ENCODE assay signal across 8 mouse cellular contexts in the genomic region with DNA sequence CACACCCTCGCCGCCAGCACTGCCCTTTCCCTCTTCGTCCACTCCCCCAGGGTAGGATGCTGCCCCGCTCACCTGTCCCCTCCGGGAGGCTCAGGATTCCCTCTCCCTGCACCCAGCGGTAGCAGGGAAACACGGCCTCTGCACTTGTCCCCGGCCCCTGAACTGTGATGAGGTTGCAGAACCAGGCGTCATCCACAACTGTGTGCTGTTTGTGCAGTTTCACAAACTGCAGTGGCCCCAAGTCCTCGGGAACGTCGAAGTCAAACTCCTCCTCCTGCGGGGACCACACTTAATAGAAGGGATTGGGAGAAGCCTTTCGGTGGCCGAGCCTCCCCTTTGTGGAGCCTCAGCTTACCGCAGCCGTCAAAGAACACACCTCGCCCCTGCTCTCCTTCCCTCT. TPM values are rescaled to one million over a fixed set of nuclear protein-coding genes. Genes with fewer than 3 reads are reported as not detected.
DNase-seq lines count a peak whose midpoint lies in the region; ATAC-seq lines count a peak whose summit lies in the region.

No protein-coding gene starts in this region.

- H3K4me3 ChIP-seq in heart, embryonic 12.5 days, result peak overlapping the region; percentile 39
- H3K4me3 ChIP-seq in brown adipose tissue, adult 24 weeks (ENCODE audit: insufficient read depth, low read depth, low read length), result peak overlapping the region; percentile 64
- H3K4me3 ChIP-seq in hindbrain, embryonic 16.5 days (ENCODE audit: low read length), result peak overlapping the region; percentile 1; the same call in 1 of the 2 replicates
- H3K4me3 ChIP-seq in midbrain, embryonic 15.5 days, result no peak overlapping the region

- H3K27ac ChIP-seq in heart, embryonic 12.5 days (ENCODE audit: poor library complexity, severe bottlenecking), result no peak overlapping the region
- H3K27ac ChIP-seq in brown adipose tissue, adult 24 weeks (replicated peaks; ENCODE audit: low read depth, low read length), result no peak overlapping the region
- no peak overlapping the region for H3K27ac ChIP-seq in hindbrain, embryonic 16.5 days (ENCODE audit: low read depth, low read length)
- no peak overlapping the region for H3K27ac ChIP-seq in midbrain, embryonic 15.5 days

- H3K4me1 ChIP-seq in heart, embryonic 12.5 days (replicated peaks), result peaks cover 10% of the 10 kb centered on the region; the same call in 1 of the 2 replicates
- no peaks in the 10 kb centered on the region for H3K4me1 ChIP-seq in brown adipose tissue, adult 24 weeks (ENCODE audit: control insufficient read depth, insufficient read depth, insufficient read length, low read length)
- peaks cover 3% of the 10 kb centered on the region; the same call in 1 of the 2 replicates for H3K4me1 ChIP-seq in hindbrain, embryonic 16.5 days (ENCODE audit: control insufficient read depth, insufficient read depth, low read depth, low read length)
- H3K4me1 ChIP-seq in midbrain, embryonic 15.5 days, result 0 out of 2 replicates have a peak, but pooled peaks cover 11% of the 10 kb centered on the region

- ATAC-seq in heart, embryonic 12.5 days (ENCODE audit: insufficient number of reproducible peaks, low FRiP score), result no peak
- no peak for ATAC-seq in hindbrain, embryonic 16.5 days
- no peak for ATAC-seq in midbrain, embryonic 15.5 days (replicated peaks)
- no peak; the same call in 1 of the 2 replicates for ATAC-seq in monocyte, adult 5-6 weeks (replicated peaks; ENCODE audit: insufficient number of reproducible peaks, low FRiP score, low TSS enrichment, poor library complexity, severe bottlenecking)

- no peak for DNase-seq in heart, postnatal 36 days
- DNase-seq in frontal cortex, postnatal 14 days (ENCODE audit: low spot score in 2 of 2), result no peak
- DNase-seq in Muller cell, postnatal 12 days (ENCODE audit: inconsistent ontology term), result no peak

- peak overlapping the region; percentile 42 for H3K9ac ChIP-seq in heart, embryonic 12.5 days
- H3K9ac ChIP-seq in hindbrain, embryonic 16.5 days (ENCODE audit: low read depth, low read length), result no peak overlapping the region
- H3K9ac ChIP-seq in midbrain, embryonic 15.5 days, result no peak overlapping the region

- WGBS in heart, embryonic 12.5 days, result 5% methylated on average over 18 of the region's 18 CpGs
- 6% methylated on average over 18 of the region's 18 CpGs for WGBS in hindbrain, embryonic 16.5 days
- 6% methylated on average over 18 of the region's 18 CpGs for WGBS in midbrain, embryonic 15.5 days

- intact Hi-C loops in heart, postnatal 36 days (cut with DNase I), result no loop called here

- no peaks in the 10 kb centered on the region for H3K36me3 ChIP-seq in heart, embryonic 12.5 days
- no peaks in the 10 kb centered on the region for H3K36me3 ChIP-seq in hindbrain, embryonic 16.5 days (ENCODE audit: control insufficient read depth, insufficient read depth, low read length)
- H3K36me3 ChIP-seq in midbrain, embryonic 15.5 days (replicated peaks), result no peaks in the 10 kb centered on the region

- H3K4me2 ChIP-seq in heart, embryonic 12.5 days, result peak overlapping the region; percentile 72
- H3K4me2 ChIP-seq in hindbrain, embryonic 16.5 days (ENCODE audit: low read length), result no peak overlapping the region; the same call in 1 of the 2 replicates
- peak overlapping the region; percentile 38; the same call in 1 of the 2 replicates for H3K4me2 ChIP-seq in midbrain, embryonic 15.5 days

- peaks cover 72% of the 10 kb centered on the region for H3K27me3 ChIP-seq in heart, embryonic 12.5 days (replicated peaks)
- peaks cover 29% of the 10 kb centered on the region for H3K27me3 ChIP-seq in hindbrain, embryonic 16.5 days (replicated peaks; ENCODE audit: control insufficient read depth, insufficient read depth, low read length)
- peaks cover 49% of the 10 kb centered on the region for H3K27me3 ChIP-seq in midbrain, embryonic 15.5 days (replicated peaks)

- no peaks in the 10 kb centered on the region for H3K9me3 ChIP-seq in heart, embryonic 12.5 days (replicated peaks)
- no peaks in the 10 kb centered on the region for H3K9me3 ChIP-seq in hindbrain, embryonic 16.5 days (ENCODE audit: control insufficient read depth, low read length)
- H3K9me3 ChIP-seq in midbrain, embryonic 15.5 days, result no peaks in the 10 kb centered on the region

RNA-seq across cellular contexts. Expression of gene Alox12, which starts 0.8 kb away (rescaled TPM):
- 3.8 and 7.8 TPM in 2 replicates for polyA plus RNA-seq in heart, embryonic 12.5 days (2016; fragmentation: Nextera tagmentation; extraction: Ambion mirVana)
- total RNA-seq in heart, postnatal 36 days (2021), result 1 to 10 TPM; 2.5 to 3.7 TPM
- polyA plus RNA-seq in brown adipose tissue, adult 24 weeks (2012; ENCODE audit: insufficient read depth, insufficient read length, missing spikeins), result 0.44 and 1.5 TPM in 2 replicates
- polyA plus RNA-seq in hindbrain, embryonic 16.5 days (2015; fragmentation: Nextera tagmentation; extraction: Ambion mirVana), result 1.1 and 1.3 TPM in 2 replicates
- polyA plus RNA-seq in midbrain, embryonic 15.5 days (2015; fragmentation: Nextera tagmentation; extraction: Ambion mirVana), result 0.49 and 0.74 TPM in 2 replicates
- total RNA-seq in monocyte, adult 5-6 weeks (2017), result 0.85 to 26.1 TPM (median 1.6 TPM) in 3 replicates

RNA-seq across cellular contexts. Expression of gene Rnasek, which starts 14.7 kb away (rescaled TPM):
- polyA plus RNA-seq in heart, embryonic 12.5 days (2016; fragmentation: Nextera tagmentation; extraction: Ambion mirVana), result 204 and 207 TPM in 2 replicates
- total RNA-seq in heart, postnatal 36 days (2021), result 100 to 1,000 TPM; 106 to 113 TPM
- 214 and 232 TPM in 2 replicates for polyA plus RNA-seq in brown adipose tissue, adult 24 weeks (2012; ENCODE audit: insufficient read depth, insufficient read length, missing spikeins)
- 416 and 443 TPM in 2 replicates for polyA plus RNA-seq in hindbrain, embryonic 16.5 days (2015; fragmentation: Nextera tagmentation; extraction: Ambion mirVana)
- polyA plus RNA-seq in midbrain, embryonic 15.5 days (2015; fragmentation: Nextera tagmentation; extraction: Ambion mirVana), result 351 and 366 TPM in 2 replicates
- total RNA-seq in monocyte, adult 5-6 weeks (2017), result 17.5 to 31.1 TPM (median 23.2 TPM) in 3 replicates

RNA-seq across cellular contexts. Expression of gene Gm21988, which starts 14.7 kb away (rescaled TPM):
- polyA plus RNA-seq in heart, embryonic 12.5 days (2016; fragmentation: Nextera tagmentation; extraction: Ambion mirVana), result 9.0 and 9.5 TPM in 2 replicates
- 1 to 10 TPM; 2.1 to 3.3 TPM for total RNA-seq in heart, postnatal 36 days (2021)
- 4.0 and 4.8 TPM in 2 replicates for polyA plus RNA-seq in brown adipose tissue, adult 24 weeks (2012; ENCODE audit: insufficient read depth, insufficient read length, missing spikeins)
- 13.8 and 15.7 TPM in 2 replicates for polyA plus RNA-seq in hindbrain, embryonic 16.5 days (2015; fragmentation: Nextera tagmentation; extraction: Ambion mirVana)
- polyA plus RNA-seq in midbrain, embryonic 15.5 days (2015; fragmentation: Nextera tagmentation; extraction: Ambion mirVana), result 13.0 and 14.1 TPM in 2 replicates
- 3.3 to 5.8 TPM in 2 of 3 replicates, not detected in the other for total RNA-seq in monocyte, adult 5-6 weeks (2017)

RNA-seq across cellular contexts. Expression of gene 0610010K14Rik, which starts 16.6 kb away (rescaled TPM):
- polyA plus RNA-seq in heart, embryonic 12.5 days (2016; fragmentation: Nextera tagmentation; extraction: Ambion mirVana), result 125 and 126 TPM in 2 replicates
- 10 to 100 TPM; 32.7 to 38.0 TPM for total RNA-seq in heart, postnatal 36 days (2021)
- 28.7 and 40.6 TPM in 2 replicates for polyA plus RNA-seq in brown adipose tissue, adult 24 weeks (2012; ENCODE audit: insufficient read depth, insufficient read length, missing spikeins)
- polyA plus RNA-seq in hindbrain, embryonic 16.5 days (2015; fragmentation: Nextera tagmentation; extraction: Ambion mirVana), result 167 and 175 TPM in 2 replicates
- polyA plus RNA-seq in midbrain, embryonic 15.5 days (2015; fragmentation: Nextera tagmentation; extraction: Ambion mirVana), result 173 TPM in 2 replicates
- total RNA-seq in monocyte, adult 5-6 weeks (2017), result 8.1 to 28.1 TPM (median 18.3 TPM) in 3 replicates

RNA-seq across cellular contexts. Expression of gene Bcl6b, which starts 24.7 kb away (rescaled TPM):
- 17.6 and 19.6 TPM in 2 replicates for polyA plus RNA-seq in heart, embryonic 12.5 days (2016; fragmentation: Nextera tagmentation; extraction: Ambion mirVana)
- total RNA-seq in heart, postnatal 36 days (2021), result 10 to 100 TPM; 19.7 to 20.0 TPM
- polyA plus RNA-seq in brown adipose tissue, adult 24 weeks (2012; ENCODE audit: insufficient read depth, insufficient read length, missing spikeins), result 7.0 and 13.4 TPM in 2 replicates
- 5.1 and 6.6 TPM in 2 replicates for polyA plus RNA-seq in hindbrain, embryonic 16.5 days (2015; fragmentation: Nextera tagmentation; extraction: Ambion mirVana)
- polyA plus RNA-seq in midbrain, embryonic 15.5 days (2015; fragmentation: Nextera tagmentation; extraction: Ambion mirVana), result 5.3 and 5.6 TPM in 2 replicates
- not detected in 3 replicates for total RNA-seq in monocyte, adult 5-6 weeks (2017)
